Comparison of ENCODE assay signal across 23 mouse cellular contexts in the genomic region with DNA sequence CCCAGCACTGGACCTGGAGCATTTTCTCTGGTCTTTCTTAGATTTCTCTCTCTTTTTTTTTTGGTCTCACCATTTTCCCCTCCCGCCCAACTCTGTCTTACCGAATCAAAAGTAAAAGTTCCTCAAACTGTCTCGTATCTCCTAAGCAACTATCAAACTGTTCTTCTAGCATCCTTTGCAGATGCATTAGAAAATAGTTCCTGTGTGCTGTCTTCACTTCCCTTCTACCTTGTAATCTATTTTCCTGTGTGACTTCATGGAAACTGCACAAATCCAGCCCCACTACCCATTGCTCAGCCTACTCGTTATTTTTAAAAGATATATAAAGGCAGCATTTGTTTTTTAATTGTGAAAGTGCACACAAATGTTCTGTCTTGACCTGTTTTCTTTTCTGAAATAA. TPM values are rescaled to one million over a fixed set of nuclear protein-coding genes. Genes with fewer than 3 reads are reported as not detected.
DNase-seq lines count a peak whose midpoint lies in the region; ATAC-seq lines count a peak whose summit lies in the region.
"Had no signal": no experiment of that assay in that cellular context is flagged by ENCODE, and none has a peak within 500 bp of the region (broad histone marks: within the 10 kb centered on the region; RNA-seq: fewer than 3 reads in every experiment).

No protein-coding gene starts in this region.

- DNase-seq in CD4-positive helper T cell, adult 2 months (ENCODE audit: low read depth, low spot score) = peak; percentile 65
- peak; percentile 65 for DNase-seq in naive thymus-derived CD4-positive, alpha-beta T cell, adult 2 months (ENCODE audit: low read depth)
- DNase-seq in urinary bladder, postnatal 14 days (ENCODE audit: low spot score) = no peak
- DNase-seq in frontal cortex, postnatal 10 days (ENCODE audit: low spot score in 2 of 2) = no peak
- no peak for DNase-seq in cerebellum, postnatal 4 days (ENCODE audit: low spot score in 2 of 2)
- DNase-seq: adrenal gland, adult 2 months; adrenal gland, postnatal 36 days; cerebellum, adult 8-10 months; cerebellum, postnatal 36 days; heart, postnatal 36 days; kidney, adult 18-20 months; kidney, postnatal 36 days; layer of hippocampus, postnatal 36 days; liver, embryonic 13.5 days; lung, adult 2 months; lung, postnatal 10 days; right cerebral cortex, adult 18-20 months; thymus, postnatal 25 days had no signal

- peak; percentile 61 for ATAC-seq in CD4-positive, CD25-positive, alpha-beta regulatory T cell, adult 4 months
- ATAC-seq in granulocyte monocyte progenitor cell, adult 5-6 weeks (replicated peaks; ENCODE audit: poor library complexity, severe bottlenecking) = peak; percentile 25
- ATAC-seq: forebrain, embryonic 15.5 days; midbrain, embryonic 15.5 days had no signal

RNA-seq across cellular contexts. Expression of gene P2ry14, which starts 21.5 kb away (rescaled TPM):
- polyA plus RNA-seq in CD4-positive, CD25-positive, alpha-beta regulatory T cell, adult 4 months (2017; shearing (Covaris generic)) = 1 to 10 TPM; 4.8 to 5.2 TPM
- total RNA-seq in granulocyte monocyte progenitor cell, adult 5-6 weeks (2014; fragmentation: Nextera tagmentation) = 7.4 and 8.6 TPM in 2 replicates
- total RNA-seq in granulocyte monocyte progenitor cell, adult 5-6 weeks (2017) = 3.6 and 6.3 TPM in 2 replicates
- polyA plus RNA-seq: C2C12 had no signal

RNA-seq across cellular contexts. Expression of gene Gpr171, which starts 30.3 kb away (rescaled TPM):
- 10 to 100 TPM; 37.2 to 38.7 TPM for polyA plus RNA-seq in CD4-positive, CD25-positive, alpha-beta regulatory T cell, adult 4 months (2017; shearing (Covaris generic))
- 17.4 and 20.6 TPM in 2 replicates for total RNA-seq in granulocyte monocyte progenitor cell, adult 5-6 weeks (2014; fragmentation: Nextera tagmentation)
- total RNA-seq in granulocyte monocyte progenitor cell, adult 5-6 weeks (2017) = 24.2 and 29.3 TPM in 2 replicates
- total RNA-seq: adrenal gland, adult 2 months; layer of hippocampus, postnatal 36 days had no signal
- polyA plus RNA-seq: adrenal gland, adult 2 months; C2C12 had no signal

Comparison
In these comparisons a context has a peak if more than half of its experiments do, and no peak if none do; other contexts are left out.
1. DNase-seq: peak in CD4-positive helper T cell, adult 2 months (single experiment) and naive thymus-derived CD4-positive, alpha-beta T cell, adult 2 months (single experiment); none in urinary bladder, postnatal 14 days (single experiment), frontal cortex, postnatal 10 days (0 of 2) and cerebellum, postnatal 4 days (0 of 2).